Mouse (Mus musculus) heart, adult 2 months (tissue): Measurements from ENCODE around the gene Cep164.

Source experiments
- CTCF ChIP-seq: fragments of 200-600 bp; IDR thresholded peaks from 2 replicates; pipeline ENCODE4 v1.8.1; 2022; ENCODE audit warnings: antibody characterized with exemption, mild to moderate bottlenecking, moderate library complexity
- POLR2A ChIP-seq: fragments of 200-500 bp; IDR thresholded peaks from 2 replicates; pipeline ENCODE4 v1.6.1; 2011; ENCODE audit warnings: mild to moderate bottlenecking, low read depth, low read length, control low read depth; ENCODE audit not compliant: insufficient read depth

GRCm38 (mm10) chr9:45815113-45815512, 13.4 kb downstream of the Cep164 start:
- TF ChIP-seq CTCF (no peak), POLR2A (no peak)
